Mouse (Mus musculus) mouse embryonic stem cell (cell line): ENCODE measurements around the gene Spaca6.

Source experiments
- in situ Hi-C, 2 experiments: fragments of 300-500 bp; cut with MboI; formaldehyde crosslinking; loops; 1 replicate in 1 of 2; 3 replicates in 1 of 2; pipeline ENCODE4 v1.14.3; 2019 to 2020; ENCODE audit warnings: low sequenced_read_pairs in 2 of 2, low pct_unique_long_range_greater_than_20kb in 1 of 2, mixed read lengths in 1 of 2; ENCODE audit not compliant: unreplicated experiment in 1 of 2

Gene Spaca6

GRCm38 (mm10) chr17:17826751-17827657, at the start of gene Spaca6:
Gene Spaca6 (plus strand): TSS chr17:17827158.
- in situ Hi-C loops = no loop called here

- in situ Hi-C loops = no loop called here
Observed at GRCm38 (mm10) chr17:17790866-17791630, 35.9 kb upstream of the Spaca6 start.

- in situ Hi-C loops = no loop called here
Observed at GRCm38 (mm10) chr17:17792578-17792977, 34.4 kb upstream of the Spaca6 start.

- in situ Hi-C loops = no loop called here
Observed at GRCm38 (mm10) chr17:17795527-17795926, 31.4 kb upstream of the Spaca6 start.

GRCm38 (mm10) chr17:17823612-17824336, 3.2 kb upstream of the Spaca6 start:
- in situ Hi-C loops = no loop called here

GRCm38 (mm10) chr17:17825921-17826591, 902 bp upstream of the Spaca6 start:
- in situ Hi-C loops = no loop called here

GRCm38 (mm10) chr17:17827658-17828190, 766 bp downstream of the Spaca6 start:
- in situ Hi-C loops = no loop called here

GRCm38 (mm10) chr17:17828191-17828981, 1.4 kb downstream of the Spaca6 start:
- in situ Hi-C loops = no loop called here

- in situ Hi-C loops = no loop called here
Observed at GRCm38 (mm10) chr17:17829052-17829785, 2.3 kb downstream of the Spaca6 start.

GRCm38 (mm10) chr17:17829816-17830535, 3.0 kb downstream of the Spaca6 start:
- in situ Hi-C loops = no loop called here

GRCm38 (mm10) chr17:17830731-17831130, 3.8 kb downstream of the Spaca6 start:
- in situ Hi-C loops = no loop called here

- in situ Hi-C loops = no loop called here
Observed at GRCm38 (mm10) chr17:17834896-17835295, 7.9 kb downstream of the Spaca6 start.

GRCm38 (mm10) chr17:17836101-17836500, 9.1 kb downstream of the Spaca6 start:
- in situ Hi-C loops = no loop called here

GRCm38 (mm10) chr17:17837426-17837825, 10.5 kb downstream of the Spaca6 start:
- in situ Hi-C loops = no loop called here

- in situ Hi-C loops = no loop called here
Observed at GRCm38 (mm10) chr17:17837919-17838701, 11.2 kb downstream of the Spaca6 start.

GRCm38 (mm10) chr17:17839276-17839675, 12.3 kb downstream of the Spaca6 start:
- in situ Hi-C loops = no loop called here
